Mouse (Mus musculus) intestine, embryonic 14.5 days (tissue): ENCODE data around the gene Atp6v1c2. TPM values are rescaled to one million over a fixed set of nuclear protein-coding genes. Genes with fewer than 3 reads are reported as not detected.

Experiments
- ATAC-seq: fragments of 200-750 bp; cut with Nextera tagmentation; replicated peaks from 2 replicates; pipeline ENCODE4 v1.8.0; 2017; ENCODE audit warnings: low read depth, moderate number of reproducible peaks, moderate TSS enrichment, moderate library complexity; ENCODE audit not compliant: low FRiP score, low TSS enrichment
- DNase-seq: peaks from one replicate; pipeline ENCODE4 v3.0.0-alpha.2; 2018; ENCODE audit warnings: low spot score
- H3K27ac ChIP-seq: fragments of 300-500 bp; sonication (generic); 2 replicates; pipeline ENCODE4 v1.5.1; 2014; ENCODE audit warnings: low read depth, mild to moderate bottlenecking, control low read depth
- H3K27me3 ChIP-seq: fragments of 300-500 bp; sonication (generic); replicated peaks from 2 replicates; pipeline ENCODE4 v1.6.1; 2014; ENCODE audit warnings: low read length, control low read depth; ENCODE audit not compliant: control insufficient read depth, insufficient read depth
- H3K36me3 ChIP-seq: fragments of 300-500 bp; sonication (generic); 2 replicates; pipeline ENCODE4 v1.6.1; 2014; ENCODE audit warnings: low read length, control low read depth; ENCODE audit not compliant: control insufficient read depth, insufficient read depth
- H3K4me1 ChIP-seq: fragments of 300-500 bp; sonication (generic); replicated peaks from 2 replicates; pipeline ENCODE4 v1.6.1; 2014; ENCODE audit warnings: low read length, control low read depth, mixed read lengths; ENCODE audit not compliant: control insufficient read depth, insufficient read depth
- H3K4me2 ChIP-seq: fragments of 300-500 bp; sonication (generic); 2 replicates; pipeline ENCODE4 v1.6.1; 2014; ENCODE audit warnings: low read length
- H3K4me3 ChIP-seq: fragments of 300-500 bp; sonication (generic); 2 replicates; pipeline ENCODE4 v1.5.1; 2014; ENCODE audit warnings: low read depth, low read length, control low read depth, mixed read lengths
- H3K9ac ChIP-seq: fragments of 300-500 bp; sonication (generic); 2 replicates; pipeline ENCODE4 v1.6.1; 2014; ENCODE audit warnings: mild to moderate bottlenecking, low read length
- H3K9me3 ChIP-seq: fragments of 300-500 bp; sonication (generic); 2 replicates; pipeline ENCODE4 v1.6.1; 2016; ENCODE audit warnings: low read length, control low read depth; ENCODE audit not compliant: control insufficient read depth
- WGBS: fragments of 180-500 bp; shearing (Covaris S2); extraction: QIAGEN DNeasy Blood & Tissue Kit; methylation state at CpG from one replicate; pipeline ENCODE4 v1.1.7; 2014; 5-methylcytosine and 5-hydroxymethylcytosine counted together
- polyA plus RNA-seq: library from polyadenylated mRNA; unstranded; fragments of >200 nt; fragmentation: Nextera tagmentation; extraction: Ambion mirVana; gene quantifications from 2 replicates; pipeline ENCODE4 v1.2.1, GENCODE M21; 2014

Atp6v1c2 gene
- polyA plus RNA-seq, 1 experiment from 2014 or later = 0.14 TPM

- Histone ChIP-seq H3K27me3 (no peaks in the 10 kb centered on the region), H3K36me3 (peaks cover 76% of the 10 kb centered on the region), H3K4me2 (no peak overlapping the region), H3K27ac (no peak overlapping the region), H3K4me1 (no peaks in the 10 kb centered on the region), H3K4me3 (no peak overlapping the region), H3K9me3 (no peaks in the 10 kb centered on the region), H3K9ac (no peak overlapping the region)
- DNase-seq (peak; percentile 74), ATAC-seq (no peak; the same call in 1 of the 2 replicates)
- 68% methylated on average over 5 of the region's 5 CpGs for WGBS
These were observed 37.8 kb upstream of the Atp6v1c2 start for GRCm38 (mm10) chr12:17366981-17367380.

GRCm38 (mm10) chr12:17362316-17362715, 33.2 kb upstream of the Atp6v1c2 start:
- peaks cover 84% of the 10 kb centered on the region for H3K36me3 ChIP-seq
- H3K27me3 ChIP-seq = no peaks in the 10 kb centered on the region
- no peaks in the 10 kb centered on the region for H3K9me3 ChIP-seq
- DNase-seq (no peak), ATAC-seq (no peak)
- no peak overlapping the region for H3K9ac ChIP-seq
- H3K4me1 ChIP-seq = no peaks in the 10 kb centered on the region
- H3K4me2 ChIP-seq = no peak overlapping the region
- WGBS = 91% methylated on average over 5 of the region's 5 CpGs
- H3K4me3 ChIP-seq = no peak overlapping the region
- no peak overlapping the region for H3K27ac ChIP-seq

- Histone ChIP-seq H3K4me3 (no peak overlapping the region), H3K4me2 (no peak overlapping the region), H3K27ac (no peak overlapping the region), H3K9ac (no peak overlapping the region), H3K4me1 (no peaks in the 10 kb centered on the region), H3K36me3 (peaks cover 86% of the 10 kb centered on the region), H3K9me3 (no peaks in the 10 kb centered on the region), H3K27me3 (no peaks in the 10 kb centered on the region)
- WGBS = 82% methylated on average over 4 of the region's 4 CpGs
- no peak for DNase-seq
- ATAC-seq = no peak
These were observed 31.5 kb upstream of the Atp6v1c2 start for GRCm38 (mm10) chr12:17360650-17361049.

GRCm38 (mm10) chr12:17360104-17360503, 30.9 kb upstream of the Atp6v1c2 start:
- no peaks in the 10 kb centered on the region for H3K27me3 ChIP-seq
- ATAC-seq (no peak), DNase-seq (no peak)
- H3K9ac ChIP-seq = no peak overlapping the region
- H3K27ac ChIP-seq = no peak overlapping the region
- peaks cover 86% of the 10 kb centered on the region for H3K36me3 ChIP-seq
- H3K9me3 ChIP-seq = no peaks in the 10 kb centered on the region
- no peak overlapping the region for H3K4me3 ChIP-seq
- H3K4me1 ChIP-seq = no peaks in the 10 kb centered on the region
- no peak overlapping the region for H3K4me2 ChIP-seq
- 68% methylated on average over 9 of the region's 9 CpGs for WGBS

GRCm38 (mm10) chr12:17358981-17359380, 29.8 kb upstream of the Atp6v1c2 start:
- H3K9me3 ChIP-seq = no peaks in the 10 kb centered on the region
- H3K4me3 ChIP-seq = no peak overlapping the region
- no peaks in the 10 kb centered on the region for H3K4me1 ChIP-seq
- ATAC-seq (no peak), DNase-seq (no peak)
- H3K4me2 ChIP-seq = no peak overlapping the region
- H3K9ac ChIP-seq = no peak overlapping the region
- H3K36me3 ChIP-seq = peaks cover 88% of the 10 kb centered on the region
- H3K27ac ChIP-seq = no peak overlapping the region
- WGBS = 88% methylated on average over 9 of the region's 9 CpGs
- H3K27me3 ChIP-seq = no peaks in the 10 kb centered on the region

GRCm38 (mm10) chr12:17357795-17358194, 28.6 kb upstream of the Atp6v1c2 start:
- DNase-seq = no peak
- Histone ChIP-seq H3K4me3 (no peak overlapping the region), H3K4me1 (no peaks in the 10 kb centered on the region), H3K27me3 (no peaks in the 10 kb centered on the region), H3K4me2 (no peak overlapping the region), H3K9ac (no peak overlapping the region), H3K9me3 (no peaks in the 10 kb centered on the region), H3K36me3 (peaks cover 87% of the 10 kb centered on the region), H3K27ac (no peak overlapping the region)
- WGBS = 80% methylated on average over 5 of the region's 5 CpGs
- no peak for ATAC-seq

GRCm38 (mm10) chr12:17356853-17357252, 27.7 kb upstream of the Atp6v1c2 start:
- DNase-seq (no peak), ATAC-seq (no peak)
- WGBS = 81% methylated on average over 4 of the region's 4 CpGs
- H3K4me2 ChIP-seq = no peak overlapping the region
- H3K9me3 ChIP-seq = no peaks in the 10 kb centered on the region
- H3K36me3 ChIP-seq = peaks cover 85% of the 10 kb centered on the region
- no peak overlapping the region for H3K4me3 ChIP-seq
- H3K27me3 ChIP-seq = no peaks in the 10 kb centered on the region
- no peak overlapping the region for H3K9ac ChIP-seq
- no peaks in the 10 kb centered on the region for H3K4me1 ChIP-seq
- no peak overlapping the region for H3K27ac ChIP-seq

- ATAC-seq (no peak), DNase-seq (no peak)
- H3K27ac ChIP-seq = no peak overlapping the region
- H3K36me3 ChIP-seq = peaks cover 43% of the 10 kb centered on the region
- H3K4me1 ChIP-seq = peaks cover 12% of the 10 kb centered on the region
- H3K9me3 ChIP-seq = no peaks in the 10 kb centered on the region
- H3K27me3 ChIP-seq = no peaks in the 10 kb centered on the region
- H3K4me3 ChIP-seq = no peak overlapping the region
- H3K4me2 ChIP-seq = no peak overlapping the region
- no peak overlapping the region for H3K9ac ChIP-seq
These were observed 20.9 kb upstream of the Atp6v1c2 start for GRCm38 (mm10) chr12:17350106-17350505.
